Mouse (Mus musculus) E14TG2a.4 (cell line): ENCODE results near the gene Bmp2k.

Source experiments
- CTCF ChIP-seq: conservative IDR thresholded peaks from 2 replicates; pipeline ENCODE4 v1.5.1; 2014; ENCODE audit warnings: low read length
- POU5F1 ChIP-seq: IDR thresholded peaks from 2 replicates; pipeline ENCODE4 v1.6.1; 2014; ENCODE audit warnings: low read length, borderline replicate concordance

DNA sequence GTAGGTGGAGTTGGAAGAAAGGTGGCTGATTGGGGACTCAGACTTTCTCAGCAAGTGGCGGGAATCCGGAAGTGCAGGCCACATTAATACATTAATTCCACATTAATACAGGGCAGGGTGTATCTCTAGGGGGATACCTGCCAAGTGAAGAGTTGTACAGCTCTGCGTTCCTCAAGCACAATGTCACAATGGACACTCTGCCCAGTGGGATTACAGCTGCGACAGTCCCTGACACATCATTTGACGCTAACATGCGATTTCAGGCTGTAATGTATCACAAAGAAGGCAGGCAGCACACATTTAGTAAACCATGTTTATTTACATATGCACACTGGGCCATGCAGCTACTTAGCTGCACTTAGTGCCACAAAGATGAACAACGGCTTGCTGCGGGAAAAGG lies 95.5 kb downstream of the Bmp2k start:
- TF ChIP-seq CTCF, result no peak
- no peak for TF ChIP-seq POU5F1
